Mouse (Mus musculus): ENCODE results near the gene Hoxa13. TPM values are rescaled to one million over a fixed set of nuclear protein-coding genes. Genes with fewer than 3 reads are reported as not detected.

Hoxa13 gene
- polyA plus RNA-seq, 1 experiment from 2014 or later, result 0.15 TPM

DNA sequence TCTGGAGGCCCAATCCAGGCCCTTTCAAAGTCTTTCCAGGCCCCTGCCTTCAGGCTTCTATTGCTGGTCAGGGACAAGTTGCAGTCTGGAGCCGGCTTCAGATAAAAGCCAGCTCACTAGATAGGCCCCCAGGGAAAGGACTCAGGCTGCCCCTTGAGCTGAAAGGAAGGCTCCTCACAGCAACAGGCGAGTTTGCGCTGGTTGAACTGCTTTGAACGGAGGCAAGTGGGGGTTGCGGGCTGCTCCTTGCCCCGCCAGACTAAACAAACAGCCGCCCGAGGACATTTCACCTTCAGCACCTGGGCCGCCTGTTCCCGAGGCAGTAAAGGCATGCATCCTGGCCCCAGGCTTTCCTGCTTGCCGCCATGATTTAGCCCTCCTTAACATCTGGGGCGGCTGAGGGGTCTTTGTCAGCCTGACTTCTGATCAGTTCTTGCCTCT lies 17.0 kb downstream of the Hoxa13 start:
- H3K4me1 ChIP-seq (replicated peaks; ENCODE audit: control insufficient read depth, insufficient read depth, low read length), result no peaks in the 10 kb centered on the region
- H3K27ac ChIP-seq (ENCODE audit: low read depth, low read length), result no peak overlapping the region
- DNase-seq (ENCODE audit: low spot score), result no peak
- no peaks in the 10 kb centered on the region for H3K9me3 ChIP-seq (ENCODE audit: control insufficient read depth, low read length)
- H3K4me3 ChIP-seq (ENCODE audit: low read depth, low read length), result no peak overlapping the region
- H3K4me2 ChIP-seq, result no peak overlapping the region
- ATAC-seq (replicated peaks; ENCODE audit: low FRiP score), result no peak
- H3K9ac ChIP-seq (ENCODE audit: low read depth, low read length), result no peak overlapping the region
- peaks cover 98% of the 10 kb centered on the region for H3K27me3 ChIP-seq (replicated peaks; ENCODE audit: control insufficient read depth, insufficient read depth, low read length)
- no peaks in the 10 kb centered on the region for H3K36me3 ChIP-seq (ENCODE audit: control insufficient read depth, insufficient read depth, low read length)
- WGBS, result 3% methylated on average over 12 of the region's 12 CpGs

DNA sequence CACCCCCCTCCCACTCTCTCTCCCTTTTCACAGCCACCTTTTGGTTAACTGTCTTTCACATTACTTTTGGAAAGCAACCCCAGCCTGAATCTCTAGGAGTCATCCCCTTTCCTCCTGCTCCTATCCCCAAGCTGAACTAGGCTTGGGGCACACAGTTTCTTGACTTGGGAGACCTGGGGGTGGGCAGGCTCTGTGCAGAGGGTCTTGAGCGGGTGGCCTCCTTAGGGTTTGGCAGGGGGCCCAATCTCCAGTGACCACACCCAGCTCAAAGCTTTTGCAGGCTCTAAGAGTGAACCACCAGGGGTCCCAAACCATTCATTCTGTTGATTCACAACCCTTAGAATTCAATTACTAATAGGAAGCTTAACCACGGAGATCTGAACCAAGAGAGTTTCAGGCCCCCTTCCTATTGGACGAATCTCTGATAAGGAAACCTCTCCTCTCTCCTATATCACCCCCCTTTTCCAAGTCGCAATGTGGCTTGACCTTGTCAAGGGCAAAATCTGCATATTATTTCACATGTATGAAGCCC lies 17.8 kb downstream of the Hoxa13 start:
- no peaks in the 10 kb centered on the region for H3K36me3 ChIP-seq (ENCODE audit: control insufficient read depth, insufficient read depth, low read length)
- no peak overlapping the region for H3K4me2 ChIP-seq
- no peaks in the 10 kb centered on the region for H3K4me1 ChIP-seq (replicated peaks; ENCODE audit: control insufficient read depth, insufficient read depth, low read length)
- DNase-seq (ENCODE audit: low spot score) (no peak), ATAC-seq (replicated peaks; ENCODE audit: low FRiP score) (no peak)
- WGBS, result 3% methylated on average over 4 of the region's 4 CpGs
- H3K9ac ChIP-seq (ENCODE audit: low read depth, low read length), result no peak overlapping the region
- no peak overlapping the region for H3K27ac ChIP-seq (ENCODE audit: low read depth, low read length)
- no peak overlapping the region for H3K4me3 ChIP-seq (ENCODE audit: low read depth, low read length)
- H3K9me3 ChIP-seq (ENCODE audit: control insufficient read depth, low read length), result no peaks in the 10 kb centered on the region
- H3K27me3 ChIP-seq (replicated peaks; ENCODE audit: control insufficient read depth, insufficient read depth, low read length), result peaks cover 98% of the 10 kb centered on the region

DNA sequence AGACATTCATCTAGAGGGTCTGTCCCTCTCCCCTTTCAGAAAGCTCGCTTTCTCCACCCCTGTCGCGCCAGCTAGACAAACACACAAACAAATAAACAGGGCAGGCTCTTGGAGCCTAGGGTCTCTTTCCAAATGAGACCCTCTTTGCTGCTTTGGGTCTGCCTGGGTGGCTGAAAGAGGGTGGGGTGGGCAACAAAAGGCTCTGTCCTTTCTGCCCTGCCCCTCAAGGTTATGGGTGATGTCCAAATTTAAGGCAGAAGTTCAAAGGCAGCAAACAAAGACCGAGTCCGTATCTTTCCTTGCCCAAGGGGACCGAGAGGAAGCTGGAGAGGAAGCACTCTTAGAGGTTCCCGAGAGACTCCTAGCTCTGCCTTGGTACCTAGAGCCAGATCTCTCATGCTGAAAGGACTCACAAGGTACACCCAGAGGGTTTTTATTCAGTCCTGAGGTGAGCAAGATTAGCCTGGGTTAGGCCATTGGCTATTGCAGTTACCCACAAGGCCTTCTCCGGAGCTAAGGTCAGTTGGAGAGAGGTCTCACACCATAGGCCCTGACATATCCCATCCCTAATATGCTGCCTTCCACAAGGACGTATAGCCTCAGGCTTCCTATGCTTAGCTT lies 19.6 kb downstream of the Hoxa13 start:
- H3K27me3 ChIP-seq (replicated peaks; ENCODE audit: control insufficient read depth, insufficient read depth, low read length), result peaks cover 98% of the 10 kb centered on the region
- 3% methylated on average over 9 of the region's 9 CpGs for WGBS
- no peaks in the 10 kb centered on the region for H3K4me1 ChIP-seq (replicated peaks; ENCODE audit: control insufficient read depth, insufficient read depth, low read length)
- H3K27ac ChIP-seq (ENCODE audit: low read depth, low read length), result no peak overlapping the region
- no peaks in the 10 kb centered on the region for H3K9me3 ChIP-seq (ENCODE audit: control insufficient read depth, low read length)
- no peak overlapping the region for H3K4me3 ChIP-seq (ENCODE audit: low read depth, low read length)
- no peak for ATAC-seq (replicated peaks; ENCODE audit: low FRiP score)
- DNase-seq (ENCODE audit: low spot score), result no peak
- H3K36me3 ChIP-seq (ENCODE audit: control insufficient read depth, insufficient read depth, low read length), result no peaks in the 10 kb centered on the region
- no peak overlapping the region for H3K4me2 ChIP-seq
- H3K9ac ChIP-seq (ENCODE audit: low read depth, low read length), result no peak overlapping the region

DNA sequence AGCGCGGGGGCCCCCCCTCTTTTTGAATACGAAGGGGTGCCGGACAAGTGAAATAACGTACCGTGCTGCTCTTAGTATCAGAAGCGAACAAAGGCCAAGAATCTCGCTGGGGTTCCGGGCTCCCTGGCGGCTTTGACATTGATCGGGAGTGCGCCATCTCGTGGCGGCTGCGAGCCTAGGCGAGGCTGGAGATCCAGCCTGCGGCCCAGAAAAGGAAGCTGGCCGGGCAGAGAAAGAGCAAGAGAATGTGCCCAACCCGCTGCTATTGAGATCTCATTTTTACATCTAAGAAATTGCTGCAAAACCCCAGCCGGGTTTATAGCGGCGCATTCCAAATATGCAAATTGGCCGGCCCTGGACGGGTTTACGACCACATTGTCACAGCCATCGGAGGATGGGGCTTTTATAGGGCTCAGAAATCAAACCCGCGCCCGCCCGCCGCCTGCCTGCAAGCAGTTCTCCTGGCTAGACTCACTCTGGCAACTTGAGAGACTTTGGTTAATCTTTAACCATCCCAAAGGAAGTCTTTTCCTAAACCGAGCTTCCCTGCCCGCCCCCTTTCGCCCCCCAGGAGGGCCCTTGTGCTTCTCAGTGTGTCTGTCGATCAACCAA lies 20.2 kb downstream of the Hoxa13 start, which contains the start of gene Hoxa10:
Gene Hoxa10 (minus strand): TSS at position 466 of the 612 bp plus-strand sequence.
- Histone ChIP-seq H3K27me3 (replicated peaks; ENCODE audit: control insufficient read depth, insufficient read depth, low read length) (peaks cover 98% of the 10 kb centered on the region), H3K9ac (ENCODE audit: low read depth, low read length) (no peak within 1 kb of the TSS), H3K4me1 (replicated peaks; ENCODE audit: control insufficient read depth, insufficient read depth, low read length) (no peaks in the 10 kb centered on the region), H3K4me3 (ENCODE audit: low read depth, low read length) (no peak within 1 kb of the TSS), H3K9me3 (ENCODE audit: control insufficient read depth, low read length) (no peaks in the 10 kb centered on the region), H3K36me3 (ENCODE audit: control insufficient read depth, insufficient read depth, low read length) (no peaks in the 10 kb centered on the region), H3K27ac (ENCODE audit: low read depth, low read length) (no peak within 1 kb of the TSS), H3K4me2 (no peak within 1 kb of the TSS)
- 2% methylated on average over 35 of the region's 35 CpGs for WGBS
- DNase-seq (ENCODE audit: low spot score) (no peak), ATAC-seq (replicated peaks; ENCODE audit: low FRiP score) (no peak)

DNA sequence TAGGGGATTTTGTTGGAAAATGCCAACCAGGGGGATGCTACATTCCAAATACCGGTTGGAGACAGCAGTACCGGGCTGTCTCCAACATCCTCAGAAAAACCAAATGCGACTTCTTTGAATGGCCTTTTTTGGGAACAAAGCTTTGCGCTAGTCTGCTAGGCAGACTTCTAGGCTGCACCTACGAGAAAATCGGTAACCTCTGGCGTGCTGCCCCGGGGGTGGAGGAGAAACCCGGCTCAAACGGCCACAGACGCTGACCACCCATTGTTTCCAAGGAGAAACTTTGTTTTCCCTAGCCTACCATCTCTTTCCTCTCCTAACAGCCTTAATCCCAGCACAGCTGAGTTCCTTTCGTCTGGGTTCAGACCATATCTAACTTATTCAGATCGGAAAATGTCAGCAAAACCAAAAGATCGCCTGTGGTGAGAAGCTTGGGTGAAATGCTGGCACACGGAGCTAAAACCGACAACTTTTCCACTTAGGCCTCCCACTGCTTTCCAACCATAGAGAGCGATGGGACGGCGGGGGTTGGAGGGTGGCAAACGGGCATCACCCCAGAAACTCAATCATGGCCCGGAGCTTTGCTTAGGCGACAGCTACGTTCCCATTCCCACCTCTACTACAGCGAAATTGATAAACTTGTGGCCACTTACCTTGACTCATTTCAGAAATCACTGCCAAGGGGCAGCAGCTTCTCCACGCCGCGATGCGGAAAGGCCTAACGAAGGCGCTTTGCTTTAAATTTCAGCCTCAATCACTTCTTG lies 20.9 kb downstream of the Hoxa13 start:
- DNase-seq (ENCODE audit: low spot score) (no peak), ATAC-seq (replicated peaks; ENCODE audit: low FRiP score) (no peak)
- Histone ChIP-seq H3K4me1 (replicated peaks; ENCODE audit: control insufficient read depth, insufficient read depth, low read length) (no peaks in the 10 kb centered on the region), H3K9me3 (ENCODE audit: control insufficient read depth, low read length) (no peaks in the 10 kb centered on the region), H3K4me3 (ENCODE audit: low read depth, low read length) (no peak overlapping the region), H3K4me2 (no peak overlapping the region), H3K9ac (ENCODE audit: low read depth, low read length) (no peak overlapping the region), H3K36me3 (ENCODE audit: control insufficient read depth, insufficient read depth, low read length) (no peaks in the 10 kb centered on the region), H3K27ac (ENCODE audit: low read depth, low read length) (no peak overlapping the region), H3K27me3 (replicated peaks; ENCODE audit: control insufficient read depth, insufficient read depth, low read length) (peaks cover 98% of the 10 kb centered on the region)
- WGBS, result 2% methylated on average over 30 of the region's 30 CpGs

DNA sequence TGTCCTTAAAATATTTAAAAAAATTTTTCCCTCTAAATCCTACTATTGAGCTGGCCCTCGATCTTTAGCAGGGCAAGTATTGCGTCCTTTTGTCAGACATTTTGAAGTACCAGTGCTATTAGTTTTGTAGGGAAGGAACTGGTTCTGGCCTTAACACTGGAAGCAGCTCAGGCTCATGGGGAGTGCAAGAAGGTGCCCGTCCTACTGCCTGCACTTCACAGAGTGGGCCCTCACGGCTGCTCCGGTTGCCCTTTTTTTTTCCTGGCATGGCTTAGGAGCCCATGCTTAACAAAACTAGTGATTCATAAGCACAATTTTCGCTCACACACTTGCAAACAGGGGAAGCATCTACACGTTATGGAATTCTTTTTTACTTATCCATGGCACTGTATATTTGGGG lies 21.7 kb downstream of the Hoxa13 start:
- Histone ChIP-seq H3K36me3 (ENCODE audit: control insufficient read depth, insufficient read depth, low read length) (no peaks in the 10 kb centered on the region), H3K27ac (ENCODE audit: low read depth, low read length) (no peak overlapping the region), H3K4me2 (no peak overlapping the region), H3K27me3 (replicated peaks; ENCODE audit: control insufficient read depth, insufficient read depth, low read length) (peaks cover 98% of the 10 kb centered on the region), H3K4me3 (ENCODE audit: low read depth, low read length) (no peak overlapping the region), H3K9me3 (ENCODE audit: control insufficient read depth, low read length) (no peaks in the 10 kb centered on the region), H3K9ac (ENCODE audit: low read depth, low read length) (no peak overlapping the region), H3K4me1 (replicated peaks; ENCODE audit: control insufficient read depth, insufficient read depth, low read length) (no peaks in the 10 kb centered on the region)
- 3% methylated on average over 7 of the region's 7 CpGs for WGBS
- DNase-seq (ENCODE audit: low spot score), result no peak
- ATAC-seq (replicated peaks; ENCODE audit: low FRiP score), result no peak

DNA sequence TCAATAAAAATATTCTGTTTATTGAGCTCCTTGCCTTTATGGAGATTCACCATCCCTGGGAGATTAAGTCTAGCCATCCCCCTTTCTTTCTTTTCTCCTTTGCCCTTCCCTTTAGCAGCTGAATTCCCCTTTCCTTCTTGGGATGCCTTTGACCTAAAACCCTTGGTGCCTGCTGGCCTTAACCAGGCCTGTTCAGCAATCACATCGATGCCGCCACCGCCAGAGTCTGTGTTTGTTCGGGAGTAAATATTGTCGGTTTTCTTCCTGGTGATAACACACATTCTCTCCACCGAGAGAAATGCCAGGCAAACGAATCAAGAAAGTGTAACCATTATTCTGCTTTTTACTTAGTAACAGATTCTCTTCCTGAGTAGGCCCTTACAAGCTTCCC lies 22.5 kb downstream of the Hoxa13 start:
- H3K27ac ChIP-seq (ENCODE audit: low read depth, low read length), result no peak overlapping the region
- no peak overlapping the region for H3K4me2 ChIP-seq
- ATAC-seq (replicated peaks; ENCODE audit: low FRiP score), result no peak
- H3K9me3 ChIP-seq (ENCODE audit: control insufficient read depth, low read length), result no peaks in the 10 kb centered on the region
- H3K36me3 ChIP-seq (ENCODE audit: control insufficient read depth, insufficient read depth, low read length), result no peaks in the 10 kb centered on the region
- peaks cover 98% of the 10 kb centered on the region for H3K27me3 ChIP-seq (replicated peaks; ENCODE audit: control insufficient read depth, insufficient read depth, low read length)
- H3K4me3 ChIP-seq (ENCODE audit: low read depth, low read length), result no peak overlapping the region
- DNase-seq (ENCODE audit: low spot score), result no peak
- no peak overlapping the region for H3K9ac ChIP-seq (ENCODE audit: low read depth, low read length)
- WGBS, result 2% methylated on average over 7 of the region's 7 CpGs
- no peaks in the 10 kb centered on the region for H3K4me1 ChIP-seq (replicated peaks; ENCODE audit: control insufficient read depth, insufficient read depth, low read length)

DNA sequence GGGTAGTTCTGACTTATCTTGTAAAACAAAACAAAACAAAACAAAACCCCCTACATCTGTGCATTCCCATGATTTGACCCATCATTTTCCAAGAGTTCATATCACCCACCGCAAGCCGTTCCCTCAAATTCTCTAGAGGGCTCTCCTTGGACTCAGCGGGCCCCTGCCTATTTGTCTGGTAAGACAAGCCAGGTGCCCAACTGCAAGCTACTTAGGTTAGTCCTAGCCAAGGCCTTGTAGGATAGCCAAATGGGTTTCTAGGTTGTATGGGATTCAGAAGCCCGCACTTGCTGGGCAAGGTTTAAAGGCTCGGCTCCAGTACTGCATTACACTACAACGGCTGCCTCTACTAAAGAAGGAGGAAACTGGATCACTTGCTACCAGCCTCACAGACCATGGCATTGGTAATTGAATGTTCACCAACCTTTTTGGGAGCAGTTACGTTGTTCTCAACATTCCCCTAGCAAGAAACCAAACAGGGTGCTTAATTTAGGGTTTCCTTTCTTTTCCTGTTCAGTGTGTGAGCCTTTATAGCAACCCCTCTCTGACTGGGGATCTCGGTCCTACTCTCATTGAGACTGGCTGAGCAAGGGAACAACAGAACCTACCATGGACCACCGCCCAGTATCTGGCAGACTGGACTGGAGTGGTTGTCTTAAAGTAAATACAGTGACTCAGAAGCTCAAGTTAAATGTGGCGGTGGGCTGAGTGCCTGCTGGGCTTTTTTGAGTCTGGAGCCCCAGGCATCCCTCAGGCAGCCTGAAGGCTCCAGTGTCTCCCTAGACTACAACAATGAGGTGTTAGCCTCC lies 23.1 kb downstream of the Hoxa13 start:
- Histone ChIP-seq H3K36me3 (ENCODE audit: control insufficient read depth, insufficient read depth, low read length) (no peaks in the 10 kb centered on the region), H3K4me3 (ENCODE audit: low read depth, low read length) (no peak overlapping the region), H3K4me2 (no peak overlapping the region), H3K27ac (ENCODE audit: low read depth, low read length) (no peak overlapping the region), H3K27me3 (replicated peaks; ENCODE audit: control insufficient read depth, insufficient read depth, low read length) (peaks cover 98% of the 10 kb centered on the region), H3K9me3 (ENCODE audit: control insufficient read depth, low read length) (no peaks in the 10 kb centered on the region), H3K4me1 (replicated peaks; ENCODE audit: control insufficient read depth, insufficient read depth, low read length) (no peaks in the 10 kb centered on the region), H3K9ac (ENCODE audit: low read depth, low read length) (no peak overlapping the region)
- 10% methylated on average over 10 of the region's 10 CpGs for WGBS
- ATAC-seq (replicated peaks; ENCODE audit: low FRiP score) (no peak), DNase-seq (ENCODE audit: low spot score) (no peak)

Measured in liver, embryonic 11.5 days (tissue).